Comparison of ENCODE assay signal across 8 mouse cellular contexts in the genomic region with DNA sequence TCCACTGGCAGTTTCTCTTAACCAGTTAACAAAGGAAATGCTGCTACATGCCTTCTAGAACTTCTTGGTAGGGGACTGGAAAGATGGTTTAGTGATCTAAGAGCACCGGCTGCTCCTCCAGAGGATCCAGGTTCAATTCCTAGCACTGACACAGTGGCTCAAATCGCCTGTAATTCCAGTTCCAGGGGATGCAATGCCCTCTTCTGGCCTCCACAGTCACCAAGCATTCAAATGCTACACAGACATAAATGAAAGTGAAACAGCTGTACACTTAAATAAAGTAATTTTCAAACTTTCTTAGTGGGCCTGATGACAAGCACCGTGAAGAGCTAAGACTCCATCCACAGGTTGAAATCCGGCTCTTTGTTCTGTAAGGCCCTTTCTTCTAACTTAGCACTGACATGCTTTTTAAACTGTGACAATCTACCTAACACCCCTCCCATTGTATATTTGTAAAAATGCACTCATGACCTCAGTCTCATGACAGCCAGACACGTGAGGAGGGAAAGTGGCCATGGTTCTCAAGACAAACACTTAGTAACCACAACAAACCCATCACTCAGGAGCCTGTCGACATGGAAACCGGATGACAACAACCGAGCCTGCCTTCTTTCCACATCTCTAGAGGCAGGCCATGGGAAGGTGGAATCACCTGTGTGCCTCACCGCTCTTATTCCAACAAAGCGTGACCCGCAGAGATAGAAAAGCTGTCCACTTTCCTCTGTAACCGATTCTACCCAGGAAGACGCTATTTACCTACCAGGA.
DNase-seq lines count a peak whose midpoint lies in the region; ATAC-seq and TF ChIP-seq lines count a peak whose summit lies in the region.

No protein-coding gene starts in this region.

- peak overlapping the region; percentile 47 for H3K4me3 ChIP-seq in gastrocnemius, adult 2 months
- H3K4me3 ChIP-seq in hindbrain, embryonic 15.5 days: no peak overlapping the region
- no peak overlapping the region for H3K4me3 ChIP-seq in midbrain, postnatal 0 days (ENCODE audit: low read depth, low read length)

- H3K27ac ChIP-seq in gastrocnemius, adult 2 months: peak overlapping the region; percentile 89
- peak overlapping the region; percentile 83 for H3K27ac ChIP-seq in hindbrain, embryonic 15.5 days (replicated peaks)
- peak overlapping the region; percentile 82 for H3K27ac ChIP-seq in midbrain, postnatal 0 days (ENCODE audit: low read depth, low read length)

- H3K4me1 ChIP-seq in hindbrain, embryonic 15.5 days (replicated peaks): peaks cover 71% of the 10 kb centered on the region
- H3K4me1 ChIP-seq in midbrain, postnatal 0 days (ENCODE audit: insufficient read depth, low read length): peaks cover 12% of the 10 kb centered on the region

- peak overlapping the region; percentile 32 for H3K4me2 ChIP-seq in hindbrain, embryonic 15.5 days
- H3K4me2 ChIP-seq in midbrain, postnatal 0 days (ENCODE audit: low read depth, low read length, poor library complexity, severe bottlenecking): no peak overlapping the region

- intact Hi-C loops in gastrocnemius, adult 2 months (cut with DNase I): loop anchor here (5.0 kb wide), 1 partner anchor 37 kb away; no protein-coding TSS in a partner anchor

- no peaks in the 10 kb centered on the region for H3K36me3 ChIP-seq in hindbrain, embryonic 15.5 days
- no peaks in the 10 kb centered on the region for H3K36me3 ChIP-seq in midbrain, postnatal 0 days (ENCODE audit: insufficient read depth, low read length)

- H3K27me3 ChIP-seq in hindbrain, embryonic 15.5 days: no peaks in the 10 kb centered on the region
- H3K27me3 ChIP-seq in midbrain, postnatal 0 days (ENCODE audit: insufficient read depth, low read length): no peaks in the 10 kb centered on the region

- no peak for DNase-seq in gastrocnemius, adult 2 months
- no peak for DNase-seq in gastrocnemius, adult 18-20 months (ENCODE audit: low spot score)
- peak; percentile 36 for DNase-seq in brain, embryonic 14.5 days (ENCODE audit: low read depth)
- DNase-seq in midbrain, postnatal 0 days (ENCODE audit: low spot score): no peak
- DNase-seq in kidney, adult 11 months: no peak
- DNase-seq in frontal cortex, postnatal 25 days (ENCODE audit: low spot score in 2 of 2): no peak
- no peak for DNase-seq in spleen, postnatal 10 days (ENCODE audit: low spot score in 2 of 2)

- no peak for ATAC-seq in hindbrain, embryonic 15.5 days (ENCODE audit: low FRiP score, low read depth)
- ATAC-seq in midbrain, postnatal 0 days (ENCODE audit: low FRiP score): peak; percentile 7; the same call in 1 of the 2 replicates

- TF ChIP-seq CTCF in gastrocnemius, adult 2 months (IDR thresholded peaks at IDR 0.05): peak; percentile 30; the same call in 1 of the 2 replicates
- no peak for TF ChIP-seq CTCF in brain, embryonic 14.5 days (IDR thresholded peaks at IDR 0.05; ENCODE audit: borderline replicate concordance, extremely low read depth, insufficient read depth, insufficient read length)
- peak; percentile 55 for TF ChIP-seq CTCF in midbrain, postnatal 0 days (IDR thresholded peaks at IDR 0.05)

- 56% methylated on average over 13 of the region's 13 CpGs for WGBS in hindbrain, embryonic 15.5 days
- WGBS in midbrain, postnatal 0 days: 62% methylated on average over 13 of the region's 13 CpGs

- TF ChIP-seq POLR2A in brain, embryonic 14.5 days (IDR thresholded peaks at IDR 0.05; ENCODE audit: borderline replicate concordance, extremely low read depth, insufficient read depth, insufficient read length, poor library complexity, severe bottlenecking): no peak

- no peaks in the 10 kb centered on the region for H3K9me3 ChIP-seq in hindbrain, embryonic 15.5 days
- H3K9me3 ChIP-seq in midbrain, postnatal 0 days (ENCODE audit: low read length): no peaks in the 10 kb centered on the region

- no peak overlapping the region for H3K9ac ChIP-seq in hindbrain, embryonic 15.5 days
- no peak overlapping the region for H3K9ac ChIP-seq in midbrain, postnatal 0 days (replicated peaks; ENCODE audit: low read length, poor library complexity, severe bottlenecking)
